Mouse (Mus musculus) CH12.LX (cell line): Measurements from ENCODE around the gene Ube2b. TPM values are rescaled to one million over a fixed set of nuclear protein-coding genes. Genes with fewer than 3 reads are reported as not detected.

ENCODE experiments used
- DNase-seq: peaks from one replicate; pipeline ENCODE4 v3.0.0-alpha.2; 2013; ENCODE audit errors: extremely low read depth
- H3K27ac ChIP-seq: 2 replicates; pipeline ENCODE4 v1.5.1; 2012; ENCODE audit warnings: low read depth, mild to moderate bottlenecking, control low read depth, moderate library complexity; ENCODE audit not compliant: insufficient read depth
- H3K27me3 ChIP-seq: replicated peaks from 2 replicates; pipeline ENCODE3; 2012; ENCODE audit warnings: inconsistent platforms
- H3K36me3 ChIP-seq, 2 experiments: replicated peaks in 1 of 2; 2 replicates each; pipeline versions ENCODE3 to v1.6.1; 2012; ENCODE audit warnings: inconsistent platforms in 1 of 2, low read length in 1 of 2, mild to moderate bottlenecking in 1 of 2, mixed read lengths in 1 of 2, moderate library complexity in 1 of 2; ENCODE audit not compliant: control insufficient read depth in 1 of 2, insufficient read depth in 1 of 2
- H3K4me1 ChIP-seq, 2 experiments: 2 replicates each; pipeline ENCODE4 v1.6.1; 2012; ENCODE audit warnings: inconsistent platforms in 1 of 2, moderate library complexity in 1 of 2; ENCODE audit not compliant: insufficient read depth in 2 of 2, control insufficient read depth in 1 of 2
- H3K4me2 ChIP-seq: 2 replicates; pipeline ENCODE4 v1.6.1; 2012; ENCODE audit warnings: low read depth, mild to moderate bottlenecking, control low read depth; ENCODE audit not compliant: poor library complexity, insufficient read depth, severe bottlenecking
- H3K4me3 ChIP-seq, 3 experiments: fragments of 150-350 bp in 1 of 3; sonication (generic) in 1 of 3; replicated peaks in 1 of 3; 2 replicates each; pipeline versions ENCODE3 to v1.5.1; 2011 to 2012; ENCODE audit warnings: low read depth in 2 of 3, low read length in 2 of 3, mild to moderate bottlenecking in 2 of 3, moderate library complexity in 2 of 3, control low read depth in 1 of 3, improper control_type of control experiment in 1 of 3, inconsistent platforms in 1 of 3, mixed read lengths in 1 of 3; ENCODE audit not compliant: poor library complexity in 1 of 3
- H3K79me2 ChIP-seq: replicated peaks from 2 replicates; pipeline ENCODE4 v1.6.1; 2012; ENCODE audit warnings: mild to moderate bottlenecking, moderate library complexity; ENCODE audit not compliant: control insufficient read depth, poor library complexity, insufficient read depth, severe bottlenecking; ENCODE audit errors: extremely low read depth
- H3K9ac ChIP-seq: 2 replicates; pipeline ENCODE4 v1.6.1; 2012; ENCODE audit warnings: low read depth, mild to moderate bottlenecking, control low read depth, moderate library complexity; ENCODE audit not compliant: insufficient read depth
- H3K9me3 ChIP-seq: replicated peaks from 2 replicates; pipeline ENCODE3; 2012; ENCODE audit warnings: low read length, inconsistent platforms, mixed read lengths
- BHLHE40 ChIP-seq: IDR thresholded peaks from 2 replicates; pipeline ENCODE4 v1.6.1; 2011; ENCODE audit warnings: mild to moderate bottlenecking, low read depth, low read length, improper control_type of control experiment
- CTCF ChIP-seq, 2 experiments: IDR thresholded peaks in 1 of 2; conservative IDR thresholded peaks in 1 of 2; 2 replicates each; pipeline ENCODE4 v1.5.1; 2011 to 2012; ENCODE audit warnings: low read depth in 2 of 2, low read length in 2 of 2, improper control_type of control experiment in 1 of 2, inconsistent platforms in 1 of 2, mild to moderate bottlenecking in 1 of 2, moderate library complexity in 1 of 2
- E2F4 ChIP-seq: IDR thresholded peaks from 2 replicates; pipeline ENCODE4 v1.6.1; 2011; ENCODE audit warnings: low read depth, low read length, improper control_type of control experiment; ENCODE audit not compliant: insufficient replicate concordance
- ELF1 ChIP-seq: IDR thresholded peaks from 2 replicates; pipeline ENCODE4 v1.6.1; 2014; ENCODE audit warnings: low read depth, mild to moderate bottlenecking, inconsistent platforms, low read length, improper control_type of control experiment
- EP300 ChIP-seq: IDR thresholded peaks from 2 replicates; pipeline ENCODE4 v1.6.1; 2011; ENCODE audit warnings: low read length, improper control_type of control experiment
- ETS1 ChIP-seq: conservative IDR thresholded peaks from 2 replicates; pipeline ENCODE4 v1.6.1; 2012; ENCODE audit warnings: low read depth, mild to moderate bottlenecking, inconsistent platforms, low read length, improper control_type of control experiment, moderate library complexity
- HCFC1 ChIP-seq: IDR thresholded peaks from 2 replicates; pipeline ENCODE4 v1.6.1; 2012; ENCODE audit warnings: low read depth, mild to moderate bottlenecking, inconsistent platforms, low read length, improper control_type of control experiment
- IRF4 ChIP-seq: IDR thresholded peaks from 2 replicates; pipeline ENCODE4 v1.6.1; 2014; ENCODE audit warnings: low read depth, mild to moderate bottlenecking, inconsistent platforms, low read length, improper control_type of control experiment
- JUN ChIP-seq: IDR thresholded peaks from 2 replicates; pipeline ENCODE4 v1.6.1; 2011; ENCODE audit warnings: low read depth, mild to moderate bottlenecking, low read length, improper control_type of control experiment, moderate library complexity; ENCODE audit not compliant: insufficient read depth
- JUND ChIP-seq: conservative IDR thresholded peaks from 2 replicates; pipeline ENCODE4 v1.6.1; 2011; ENCODE audit warnings: low read depth, low read length, improper control_type of control experiment
- KAT2A ChIP-seq: IDR thresholded peaks from 2 replicates; pipeline ENCODE4 v1.6.1; 2012; ENCODE audit warnings: low read length, improper control_type of control experiment, inconsistent platforms; ENCODE audit not compliant: insufficient replicate concordance
- MAFK ChIP-seq: IDR thresholded peaks from 2 replicates; pipeline ENCODE4 v1.6.1; 2011; ENCODE audit warnings: low read length, improper control_type of control experiment; ENCODE audit not compliant: insufficient replicate concordance
- MAX ChIP-seq: IDR thresholded peaks from 2 replicates; pipeline ENCODE4 v1.6.1; 2011; ENCODE audit warnings: low read length, improper control_type of control experiment
- MAZ ChIP-seq: IDR thresholded peaks from 2 replicates; pipeline ENCODE4 v1.6.1; 2012; ENCODE audit warnings: low read depth, mild to moderate bottlenecking, inconsistent platforms, low read length, improper control_type of control experiment, moderate library complexity
- MEF2A ChIP-seq: IDR thresholded peaks from 2 replicates; pipeline ENCODE4 v1.6.1; 2014; ENCODE audit warnings: low read depth, mild to moderate bottlenecking, inconsistent platforms, low read length, improper control_type of control experiment, borderline replicate concordance
- MXI1 ChIP-seq: IDR thresholded peaks from 2 replicates; pipeline ENCODE4 v1.6.1; 2011; ENCODE audit warnings: mild to moderate bottlenecking, low read depth, low read length, improper control_type of control experiment
- NELFE ChIP-seq: IDR thresholded peaks from 2 replicates; pipeline ENCODE4 v1.6.1; 2011; ENCODE audit warnings: low read depth, low read length, improper control_type of control experiment
- NRF1 ChIP-seq: IDR thresholded peaks from 2 replicates; pipeline ENCODE4 v1.6.1; 2014; ENCODE audit warnings: low read depth, mild to moderate bottlenecking, inconsistent platforms, low read length, improper control_type of control experiment, moderate library complexity
- PAX5 ChIP-seq: IDR thresholded peaks from 2 replicates; pipeline ENCODE4 v1.6.1; 2012; ENCODE audit warnings: low read length, inconsistent platforms, mixed read lengths
- POLR2AphosphoS2 ChIP-seq: IDR thresholded peaks from 2 replicates; pipeline ENCODE4 v1.6.1; 2011; ENCODE audit warnings: low read depth, low read length, improper control_type of control experiment
- RAD21 ChIP-seq: IDR thresholded peaks from 2 replicates; pipeline ENCODE4 v1.6.1; 2011; ENCODE audit warnings: low read depth, mild to moderate bottlenecking, low read length, improper control_type of control experiment, moderate library complexity
- RCOR1 ChIP-seq: conservative IDR thresholded peaks from 2 replicates; pipeline ENCODE4 v1.6.1; 2012; ENCODE audit warnings: low read depth, mild to moderate bottlenecking, inconsistent platforms, low read length, improper control_type of control experiment
- SMC3 ChIP-seq: IDR thresholded peaks from 2 replicates; pipeline ENCODE4 v1.6.1; 2011; ENCODE audit warnings: low read depth, low read length, improper control_type of control experiment
- TBP ChIP-seq: conservative IDR thresholded peaks from 2 replicates; pipeline ENCODE4 v1.6.1; 2011; ENCODE audit warnings: low read depth, low read length, improper control_type of control experiment
- TCF12 ChIP-seq: IDR thresholded peaks from 2 replicates; pipeline ENCODE4 v1.6.1; 2014; ENCODE audit warnings: low read depth, mild to moderate bottlenecking, inconsistent platforms, low read length, improper control_type of control experiment
- USF1 ChIP-seq: IDR thresholded peaks from 2 replicates; pipeline ENCODE4 v1.6.1; 2014; ENCODE audit warnings: low read depth, mild to moderate bottlenecking, inconsistent platforms, low read length, improper control_type of control experiment
- USF2 ChIP-seq: conservative IDR thresholded peaks from 2 replicates; pipeline ENCODE4 v1.6.1; 2011; ENCODE audit warnings: low read depth, low read length, improper control_type of control experiment
- ZC3H11A ChIP-seq: IDR thresholded peaks from 2 replicates; pipeline ENCODE4 v1.6.1; 2012; ENCODE audit warnings: low read depth, mild to moderate bottlenecking, inconsistent platforms, low read length, improper control_type of control experiment
- ZKSCAN1 ChIP-seq: IDR thresholded peaks from 2 replicates; pipeline ENCODE4 v1.6.1; 2012; ENCODE audit warnings: low read depth, inconsistent platforms, low read length, improper control_type of control experiment, borderline replicate concordance
- ZMIZ1 ChIP-seq: IDR thresholded peaks from 2 replicates; pipeline ENCODE4 v1.6.1; 2012; ENCODE audit warnings: low read depth, mild to moderate bottlenecking, inconsistent platforms, low read length, improper control_type of control experiment
- ZNF384 ChIP-seq: IDR thresholded peaks from 2 replicates; pipeline ENCODE4 v1.6.1; 2012; ENCODE audit warnings: low read depth, low read length, improper control_type of control experiment, inconsistent platforms
- dilution Hi-C: fragments of 300-500 bp; cut with MboI; formaldehyde crosslinking; loops from 2 replicates; pipeline ENCODE4 v1.14.3; 2020; ENCODE audit warnings: low sequenced_read_pairs; ENCODE audit not compliant: extremely low pct_unique_long_range_greater_than_20kb, extremely low pct_ligation_motif_present
- in situ Hi-C: fragments of 300-500 bp; cut with MboI; formaldehyde crosslinking; loops from 3 replicates; pipeline ENCODE4 v1.14.3; 2019; ENCODE audit warnings: low sequenced_read_pairs, low pct_ligation_motif_present, low pct_unique_long_range_greater_than_20kb, mixed read lengths
- polyA plus RNA-seq: library from polyadenylated mRNA; unstranded; fragments of >175 nt; gene quantifications from 2 replicates; pipeline ENCODE4 v1.2.1, GENCODE M21; 2012; ENCODE audit warnings: low read depth; ENCODE audit not compliant: insufficient read length
- total RNA-seq, 2 experiments: library from RNA; depleted of rRNA; stranded (reverse); fragments of 300-350 nt in 1 of 2; fragments of >200 nt in 1 of 2; gene quantifications; 2 replicates each; pipeline ENCODE4 v1.2.3; 2012 to 2014

Ube2b gene
- total and polyA plus RNA-seq, 3 experiments, result 76.7 to 278 (median 230) TPM

DNA sequence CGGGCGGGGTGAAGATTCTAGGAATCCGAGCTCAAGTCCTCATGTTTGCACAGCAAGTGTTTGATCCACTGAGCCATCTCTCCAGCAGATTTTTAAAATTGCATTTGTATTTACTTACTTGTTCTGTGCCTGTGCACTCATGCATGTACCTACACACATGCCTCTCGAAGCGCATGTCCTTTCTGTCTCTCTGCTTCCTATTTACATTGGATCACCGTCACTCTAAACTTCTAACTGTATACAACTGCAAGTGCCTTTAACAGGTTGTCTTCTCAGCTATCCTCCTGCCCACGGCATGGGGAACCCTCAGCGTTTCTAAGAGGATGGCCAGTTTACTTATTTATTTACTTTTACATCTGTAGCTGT, 61.0 kb downstream of the Ube2b start:
- H3K27ac ChIP-seq, result no peak overlapping the region

DNA sequence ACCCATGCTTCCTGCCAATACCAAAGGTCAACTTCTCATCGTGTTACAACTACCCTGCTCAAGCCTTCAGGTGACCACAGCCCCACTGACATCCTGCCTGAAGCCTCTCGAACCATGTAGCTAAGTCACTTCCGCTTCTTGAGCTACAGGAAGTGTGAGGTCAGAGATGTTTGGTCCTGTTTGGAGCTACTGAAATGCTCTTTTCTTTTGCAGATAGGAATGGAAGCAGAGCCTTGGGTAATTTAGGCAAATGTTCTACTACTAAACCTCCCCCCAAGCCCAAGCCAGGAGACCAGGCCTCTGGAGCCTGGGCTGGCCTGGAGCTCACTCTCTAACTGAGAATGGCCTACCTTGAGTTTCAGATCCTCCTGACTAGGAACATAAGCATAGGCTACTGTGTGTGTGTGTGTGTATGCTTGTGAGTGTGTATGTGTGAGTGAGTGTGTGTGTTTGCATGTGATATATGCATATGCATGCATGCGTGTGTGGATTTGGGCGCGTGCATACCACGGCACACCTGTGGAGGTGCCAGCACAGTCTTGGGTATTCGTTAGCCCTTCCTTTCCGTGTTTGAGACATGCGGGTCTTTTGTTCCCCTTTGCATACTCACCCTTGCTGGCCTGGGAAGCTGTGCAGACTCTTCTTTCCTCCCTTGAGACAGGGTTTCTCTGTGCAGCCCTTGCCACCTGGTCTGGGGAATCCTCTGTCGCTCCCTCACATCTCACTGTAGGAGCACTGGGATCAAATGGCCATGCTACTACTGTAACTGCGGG, 61.6 kb downstream of the Ube2b start:
- H3K4me1 ChIP-seq, result peaks cover 67 to 89% of the 10 kb centered on the region in 2 experiments
- peak overlapping the region; percentile 66 for H3K27ac ChIP-seq
- dilution Hi-C loops, result no loop called here
- H3K9ac ChIP-seq, result 0 out of 2 replicates have a peak overlapping the region, but pooled peaks have one; percentile 1
- in situ Hi-C loops, result no loop called here
- peaks cover 17% of the 10 kb centered on the region for H3K27me3 ChIP-seq
- DNase-seq, result peak; percentile 63
- peaks cover 4% of the 10 kb centered on the region for H3K9me3 ChIP-seq
- no peak for TF ChIP-seq ZMIZ1
- TF ChIP-seq ZNF384, result no peak
- TF ChIP-seq MAZ, result 0 out of 2 replicates have a peak, but pooled peaks have one; percentile 34
- 0 out of 2 replicates have a peak, but pooled peaks have one; percentile 9 for TF ChIP-seq MXI1
- no peak for TF ChIP-seq TBP
- 0 out of 2 replicates have a peak, but pooled peaks have one; percentile 34 for TF ChIP-seq HCFC1
- peak; percentile 86 for TF ChIP-seq BHLHE40
- TF ChIP-seq JUND, result no peak
- no peak; the same call in 1 of the 2 replicates for TF ChIP-seq SMC3
- TF ChIP-seq MAX, result peak; percentile 64; the same call in 1 of the 2 replicates
- peak; percentile 63; the same call in 1 of the 2 replicates for TF ChIP-seq ELF1
- TF ChIP-seq ETS1, result peak; percentile 88
- TF ChIP-seq E2F4, result no peak
- TF ChIP-seq MAFK, result no peak
- TF ChIP-seq MEF2A, result peak; percentile 6; the same call in 1 of the 2 replicates
- peak; percentile 80 for TF ChIP-seq IRF4
- no peak for TF ChIP-seq RCOR1
- TF ChIP-seq EP300, result peak; percentile 63
- no peak for TF ChIP-seq POLR2AphosphoS2
- TF ChIP-seq ZC3H11A, result no peak
- TF ChIP-seq KAT2A, result no peak
- TF ChIP-seq NELFE, result peak; percentile 34; the same call in 1 of the 2 replicates
- peak; percentile 48 for TF ChIP-seq TCF12
- TF ChIP-seq, all 38 proteins: peak for 12
- no peaks in the 10 kb centered on the region for H3K79me2 ChIP-seq
- H3K4me2 ChIP-seq, result no peak overlapping the region
- H3K36me3 ChIP-seq, result no peaks in the 10 kb centered on the region
- H3K4me3 ChIP-seq, result peak overlapping the region in 1 of 3 experiments; percentile 34

More for the DNA sequence above, 61.0 kb downstream of the Ube2b start:
- Histone ChIP-seq H3K9ac (no peak overlapping the region), H3K4me2 (no peak overlapping the region), H3K36me3 (no peaks in the 10 kb centered on the region), H3K79me2 (no peaks in the 10 kb centered on the region), H3K4me1 (peaks cover 63 to 85% of the 10 kb centered on the region in 2 experiments), H3K27me3 (peaks cover 19% of the 10 kb centered on the region), H3K4me3 (no peak overlapping the region), H3K9me3 (peaks cover 4% of the 10 kb centered on the region)
- DNase-seq, result no peak
- TF ChIP-seq SMC3, result no peak
- TF ChIP-seq USF1, result no peak
- TF ChIP-seq TBP, result no peak
- TF ChIP-seq BHLHE40, result no peak
- no peak for TF ChIP-seq MAZ
- no peak for TF ChIP-seq POLR2AphosphoS2
- TF ChIP-seq ZMIZ1, result no peak
- TF ChIP-seq NELFE, result no peak
- TF ChIP-seq USF2, result no peak
- TF ChIP-seq NRF1, result no peak
- no peak for TF ChIP-seq PAX5
- no peak for TF ChIP-seq ZKSCAN1
- TF ChIP-seq JUN, result no peak
- no peak for TF ChIP-seq CTCF (conservative IDR thresholded peaks at IDR 0.05 in 1 of 2, IDR thresholded peaks at IDR 0.05 in 1 of 2; ENCODE audit: low read depth in 2 of 2, low read length in 2 of 2)
- no peak for TF ChIP-seq IRF4
- no peak for TF ChIP-seq EP300
- TF ChIP-seq RAD21, result no peak
- in situ Hi-C loops, result no loop called here
- dilution Hi-C loops, result no loop called here
